Mouse (Mus musculus): ENCODE measurements around the gene Gpr37. TPM values are rescaled to one million over a fixed set of nuclear protein-coding genes. Genes with fewer than 3 reads are reported as not detected.

Gene Gpr37
- polyA plus RNA-seq, 1 experiment from 2014 or later: 1.5 TPM

DNA sequence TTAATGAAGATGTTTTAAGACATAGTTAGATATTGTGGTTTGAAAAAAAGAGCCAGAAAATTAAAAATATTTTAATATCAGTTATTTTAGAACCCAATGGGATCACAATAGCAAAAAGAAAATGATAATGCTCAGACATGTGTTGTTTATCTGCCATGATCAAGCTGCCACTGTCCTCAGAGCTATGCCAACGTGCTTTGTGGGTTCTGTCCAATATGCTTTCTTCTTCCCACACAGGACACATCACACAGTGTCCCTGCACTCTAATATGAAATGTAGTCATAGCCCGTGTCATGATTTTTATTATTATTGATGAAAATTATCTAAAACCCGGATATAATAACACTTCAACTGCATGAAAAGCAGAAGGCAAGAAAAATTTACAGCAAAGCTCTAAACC is 16.7 kb downstream of the Gpr37 start:
- Histone ChIP-seq H3K27ac (no peak overlapping the region), H3K4me1 (no peaks in the 10 kb centered on the region), H3K9ac (no peak overlapping the region), H3K27me3 (no peaks in the 10 kb centered on the region), H3K4me3 (no peak overlapping the region), H3K9me3 (replicated peaks) (no peaks in the 10 kb centered on the region), H3K36me3 (ENCODE audit: poor library complexity, severe bottlenecking) (no peaks in the 10 kb centered on the region), H3K4me2 (no peak overlapping the region)
- 76% methylated on average over 3 of the region's 3 CpGs for WGBS
- no peak for ATAC-seq

DNA sequence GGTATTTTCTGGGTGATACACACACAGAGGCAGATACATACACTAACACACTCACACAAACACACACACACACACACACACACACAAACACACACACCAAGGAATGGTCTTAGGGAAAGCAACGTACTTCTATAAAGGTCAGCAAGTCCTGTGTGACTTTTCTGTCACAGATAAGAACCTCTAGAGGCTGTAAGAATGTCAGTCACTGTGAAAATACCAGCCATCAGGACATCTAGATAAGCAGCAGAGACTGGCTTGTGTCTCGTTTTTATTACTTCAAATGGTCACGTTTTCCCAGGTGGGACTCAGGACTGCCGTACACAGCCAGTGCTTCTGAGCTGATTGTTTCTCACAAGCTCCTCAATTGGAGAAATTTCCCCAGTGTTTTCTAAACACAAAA is 20.4 kb downstream of the Gpr37 start:
- 89% methylated on average over 4 of the region's 4 CpGs for WGBS
- H3K27ac ChIP-seq: no peak overlapping the region
- no peak overlapping the region for H3K4me2 ChIP-seq
- H3K9ac ChIP-seq: no peak overlapping the region
- no peak overlapping the region for H3K4me3 ChIP-seq
- H3K36me3 ChIP-seq (ENCODE audit: poor library complexity, severe bottlenecking): no peaks in the 10 kb centered on the region
- H3K9me3 ChIP-seq (replicated peaks): no peaks in the 10 kb centered on the region
- H3K4me1 ChIP-seq: no peaks in the 10 kb centered on the region
- no peak for ATAC-seq
- H3K27me3 ChIP-seq: no peaks in the 10 kb centered on the region

DNA sequence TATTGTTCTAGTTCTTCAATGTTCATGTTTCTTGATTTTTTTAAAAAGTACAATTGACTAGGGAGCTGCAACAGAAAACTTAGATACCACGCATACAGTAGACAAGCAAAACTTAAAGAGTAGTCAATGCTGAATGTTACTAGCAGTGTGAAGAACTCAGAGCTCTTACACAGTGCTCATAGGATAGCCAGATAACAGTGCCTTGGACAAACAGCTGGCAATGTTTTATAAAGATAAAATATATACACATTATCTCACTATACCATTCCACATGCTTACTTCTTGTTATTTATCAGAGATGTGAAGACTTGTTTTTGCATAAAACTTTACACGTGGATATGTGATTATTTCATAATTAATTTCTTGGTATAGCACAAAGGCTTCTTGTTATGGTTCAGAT is 26.6 kb downstream of the Gpr37 start:
- Histone ChIP-seq H3K4me3 (no peak overlapping the region), H3K36me3 (ENCODE audit: poor library complexity, severe bottlenecking) (no peaks in the 10 kb centered on the region), H3K4me1 (no peaks in the 10 kb centered on the region), H3K9ac (no peak overlapping the region), H3K4me2 (no peak overlapping the region), H3K9me3 (replicated peaks) (no peaks in the 10 kb centered on the region), H3K27me3 (no peaks in the 10 kb centered on the region), H3K27ac (no peak overlapping the region)
- WGBS: 89% methylated on average over 2 of the region's 2 CpGs
- ATAC-seq: no peak

DNA sequence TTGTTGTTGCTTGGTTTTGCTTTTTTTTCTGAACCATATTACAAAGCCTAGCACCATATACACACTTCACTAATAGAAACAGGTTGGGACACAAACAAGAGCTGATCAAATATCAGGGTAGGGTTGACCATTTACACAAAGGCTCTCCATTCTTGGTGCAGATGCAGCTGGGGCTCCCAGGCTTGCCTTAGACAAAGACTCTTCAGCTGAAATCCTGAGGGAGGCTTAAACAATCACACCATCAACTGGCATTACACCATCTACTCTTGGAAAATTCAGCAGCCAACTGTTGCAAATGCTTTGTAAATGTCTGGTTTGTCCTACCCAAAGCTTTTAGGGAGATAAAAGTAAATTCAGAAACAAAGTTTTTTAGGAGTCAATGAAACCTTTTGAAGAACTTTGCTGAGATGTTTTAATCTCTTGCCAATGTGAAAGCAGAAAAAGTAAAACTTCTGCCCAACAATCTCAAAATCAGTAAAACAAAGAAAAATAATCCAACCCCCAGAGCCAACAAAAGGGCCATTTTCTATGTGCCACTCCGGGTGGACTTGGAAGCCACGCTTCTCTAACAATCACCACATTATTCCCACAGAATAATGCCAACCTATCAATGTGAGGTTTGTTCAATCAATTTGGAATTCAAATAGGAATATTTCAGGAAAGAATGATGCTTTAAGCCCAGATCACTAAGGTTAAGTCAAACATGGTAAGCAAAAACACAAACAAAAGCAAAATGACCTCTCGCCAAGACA is 30.4 kb downstream of the Gpr37 start:
- H3K27me3 ChIP-seq: no peaks in the 10 kb centered on the region
- H3K4me2 ChIP-seq: no peak overlapping the region
- H3K9ac ChIP-seq: no peak overlapping the region
- H3K9me3 ChIP-seq (replicated peaks): no peaks in the 10 kb centered on the region
- no peak overlapping the region for H3K27ac ChIP-seq
- no peak for ATAC-seq
- no peak overlapping the region for H3K4me3 ChIP-seq
- H3K36me3 ChIP-seq (ENCODE audit: poor library complexity, severe bottlenecking): no peaks in the 10 kb centered on the region
- no peaks in the 10 kb centered on the region for H3K4me1 ChIP-seq
- WGBS: 39% methylated on average over 3 of the region's 3 CpGs

Other genes starting within 250 kb of the Gpr37 start
- gene Pot1a, start 118.5 kb upstream of the Gpr37 start, polyA plus RNA-seq (2015; fragmentation: Nextera tagmentation; extraction: Ambion mirVana): 34.9 and 38.2 TPM in 2 replicates